Mouse (Mus musculus): ENCODE data around the gene Ascc2. TPM values are rescaled to one million over a fixed set of nuclear protein-coding genes. Genes with fewer than 3 reads are reported as not detected.

Ascc2 gene
- polyA plus RNA-seq, 1 experiment, result 33.4 TPM

DNA sequence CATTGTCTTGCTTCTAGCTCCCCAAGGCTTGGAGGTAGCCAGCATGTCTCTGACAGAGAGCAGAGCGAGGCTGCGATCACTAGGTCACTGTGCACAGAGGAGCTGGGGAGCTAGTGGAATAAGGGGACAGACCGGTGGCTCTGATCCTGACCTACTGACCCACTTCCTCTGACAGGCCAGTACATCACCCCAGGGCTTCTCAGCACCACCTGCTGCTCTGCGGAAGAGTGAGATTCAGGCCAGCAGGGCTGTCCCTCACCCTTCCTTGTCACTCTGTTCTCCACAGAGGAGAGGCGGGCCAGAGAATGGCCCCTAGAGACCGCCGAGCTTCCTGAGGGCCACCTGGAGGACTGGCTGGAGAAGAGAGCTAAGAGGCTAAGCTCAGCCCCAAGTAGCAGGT is 94.2 kb downstream of the Ascc2 start:
- no peak for TF ChIP-seq EP300 (IDR thresholded peaks at IDR 0.05; ENCODE audit: insufficient read depth, low read depth, low read length)
- TF ChIP-seq CTCF (IDR thresholded peaks at IDR 0.05; ENCODE audit: low read depth, low read length), result no peak
- TF ChIP-seq POLR2A (IDR thresholded peaks at IDR 0.05; ENCODE audit: insufficient read depth, low read length), result no peak
- H3K27me3 ChIP-seq (ENCODE audit: control insufficient read depth, insufficient read depth, low read length, poor library complexity, severe bottlenecking), result no peaks in the 10 kb centered on the region
- no peak overlapping the region for H3K4me3 ChIP-seq (ENCODE audit: low read depth, low read length)
- peaks cover 2% of the 10 kb centered on the region for H3K4me1 ChIP-seq (ENCODE audit: control insufficient read depth, insufficient read depth, low read length)
- H3K36me3 ChIP-seq (ENCODE audit: control insufficient read depth, insufficient read depth, low read length, poor library complexity, severe bottlenecking), result no peaks in the 10 kb centered on the region
- no peak overlapping the region for H3K9ac ChIP-seq (ENCODE audit: low read depth, poor library complexity, severe bottlenecking)
- no peaks in the 10 kb centered on the region for H3K9me3 ChIP-seq (replicated peaks; ENCODE audit: control insufficient read depth, insufficient read depth, low read length, poor library complexity, severe bottlenecking)
- no peak overlapping the region for H3K27ac ChIP-seq (ENCODE audit: insufficient read depth, low read length)

- H3K36me3 ChIP-seq (ENCODE audit: control insufficient read depth, insufficient read depth, low read length, poor library complexity, severe bottlenecking), result no peaks in the 10 kb centered on the region
- peak overlapping the region; percentile 14; the same call in 1 of the 2 replicates for H3K4me3 ChIP-seq (ENCODE audit: low read depth, low read length)
- TF ChIP-seq POLR2A (IDR thresholded peaks at IDR 0.05; ENCODE audit: insufficient read depth, low read length) (no peak), EP300 (IDR thresholded peaks at IDR 0.05; ENCODE audit: insufficient read depth, low read depth, low read length) (peak; percentile 52; the same call in 1 of the 2 replicates), CTCF (IDR thresholded peaks at IDR 0.05; ENCODE audit: low read depth, low read length) (peak; percentile 88)
- no peak overlapping the region for H3K27ac ChIP-seq (ENCODE audit: insufficient read depth, low read length)
- no peaks in the 10 kb centered on the region for H3K9me3 ChIP-seq (replicated peaks; ENCODE audit: control insufficient read depth, insufficient read depth, low read length, poor library complexity, severe bottlenecking)
- no peaks in the 10 kb centered on the region for H3K27me3 ChIP-seq (ENCODE audit: control insufficient read depth, insufficient read depth, low read length, poor library complexity, severe bottlenecking)
- H3K9ac ChIP-seq (ENCODE audit: low read depth, poor library complexity, severe bottlenecking), result no peak overlapping the region
- peaks cover 2% of the 10 kb centered on the region for H3K4me1 ChIP-seq (ENCODE audit: control insufficient read depth, insufficient read depth, low read length)
Measured at GRCm38 (mm10) chr11:4734179-4734578, 96.6 kb downstream of the Ascc2 start.

Other genes with a start within 250 kb of the Ascc2 start
- gene Hormad2, start 196.6 kb upstream of the Ascc2 start, polyA plus RNA-seq (2011; ENCODE audit: insufficient read depth, insufficient read length, low read depth, missing spikeins), result 3.1 and 3.2 TPM in 2 replicates
- gene Mtmr3, start 42.9 kb upstream of the Ascc2 start, polyA plus RNA-seq (2011; ENCODE audit: insufficient read depth, insufficient read length, low read depth, missing spikeins), result 26.8 and 31.2 TPM in 2 replicates
- not detected in 2 replicates for gene Gm11032, start 17.7 kb upstream of the Ascc2 start, polyA plus RNA-seq (2011; ENCODE audit: insufficient read depth, insufficient read length, low read depth, missing spikeins)
- gene Uqcr10, start 66.6 kb downstream of the Ascc2 start, polyA plus RNA-seq (2011; ENCODE audit: insufficient read depth, insufficient read length, low read depth, missing spikeins), result 245 and 325 TPM in 2 replicates
- gene Zmat5, start 66.9 kb downstream of the Ascc2 start, polyA plus RNA-seq (2011; ENCODE audit: insufficient read depth, insufficient read length, low read depth, missing spikeins), result 15.3 and 19.3 TPM in 2 replicates
- gene Cabp7, start 109.0 kb downstream of the Ascc2 start, polyA plus RNA-seq (2011; ENCODE audit: insufficient read depth, insufficient read length, low read depth, missing spikeins), result 3.1 and 3.5 TPM in 2 replicates
- 77.7 and 81.5 TPM in 2 replicates for gene Nf2, start 211.8 kb downstream of the Ascc2 start, polyA plus RNA-seq (2011; ENCODE audit: insufficient read depth, insufficient read length, low read depth, missing spikeins)
- gene Nipsnap1, start 236.2 kb downstream of the Ascc2 start, polyA plus RNA-seq (2011; ENCODE audit: insufficient read depth, insufficient read length, low read depth, missing spikeins), result 83.4 and 91.2 TPM in 2 replicates

Data from ES-Bruce4 (cell line).